Mouse (Mus musculus) megakaryocyte, embryonic 14.5 days (primary cell): ENCODE results near the gene Dhx40. TPM values are rescaled to one million over a fixed set of nuclear protein-coding genes. Genes with fewer than 3 reads are reported as not detected.

ENCODE experiments used
- H3K27me3 ChIP-seq: replicated peaks from 2 replicates; pipeline ENCODE3; 2012; ENCODE audit warnings: inconsistent platforms
- H3K36me3 ChIP-seq: replicated peaks from 2 replicates; pipeline ENCODE3; 2012; ENCODE audit warnings: low read length, inconsistent platforms, mixed read lengths
- H3K4me1 ChIP-seq: 2 replicates; pipeline ENCODE4 v1.6.1; 2012; ENCODE audit warnings: inconsistent platforms
- H3K4me3 ChIP-seq: replicated peaks from 2 replicates; pipeline ENCODE3; 2012; ENCODE audit warnings: moderate library complexity, mild to moderate bottlenecking, inconsistent platforms
- H3K9me3 ChIP-seq: 2 replicates; pipeline ENCODE4 v1.6.1; 2012; ENCODE audit warnings: inconsistent platforms
- FLI1 ChIP-seq: IDR thresholded peaks from 2 replicates; pipeline ENCODE4 v1.6.1; 2012; ENCODE audit warnings: low read length, inconsistent platforms, mixed read lengths
- GATA1 ChIP-seq: IDR thresholded peaks from 3 replicates; pipeline ENCODE4 v1.6.1; 2012; ENCODE audit warnings: mixed read lengths, low read length, inconsistent platforms, borderline replicate concordance
- polyA plus RNA-seq: library from polyadenylated mRNA; stranded (reverse); fragments of >175 nt; gene quantifications from 2 replicates; pipeline ENCODE4 v1.2.3, GENCODE M21; 2012; ENCODE audit warnings: low replicate concordance; ENCODE audit not compliant: insufficient read depth

Dhx40 gene
- polyA plus RNA-seq, 1 experiment: 2.2 TPM

DNA sequence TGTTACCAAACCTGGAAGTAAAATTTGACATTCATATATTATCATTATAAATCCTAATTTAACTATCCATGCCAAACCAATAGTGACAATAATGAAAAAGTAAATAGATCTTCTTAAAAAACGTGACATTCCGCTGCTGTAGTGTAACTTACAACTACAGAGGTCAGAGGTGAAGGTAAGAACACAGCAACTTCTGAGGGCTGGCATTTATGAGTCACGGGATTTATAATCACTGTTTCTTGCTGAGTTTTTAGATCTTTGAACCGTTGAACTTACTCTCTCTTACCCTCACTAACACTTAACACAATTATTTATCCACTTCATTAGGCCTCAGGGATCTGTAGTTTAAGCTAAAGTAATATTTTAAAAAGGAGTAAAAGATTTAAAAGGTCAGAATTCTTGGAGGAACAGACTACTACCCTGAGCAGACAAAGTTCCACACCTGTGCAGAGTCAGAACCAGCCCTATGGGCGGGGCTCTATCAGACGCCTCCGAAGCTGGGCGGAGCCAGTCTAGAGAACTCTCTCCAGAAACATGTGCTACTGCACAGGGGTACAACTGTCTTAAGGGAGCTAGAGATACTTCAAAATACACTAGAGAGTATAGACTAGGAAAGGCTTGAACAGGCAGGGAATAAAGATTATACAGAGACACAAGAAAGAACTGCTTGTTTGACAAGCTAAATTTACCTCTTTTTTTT is 70.1 kb downstream of the Dhx40 start:
- no peak overlapping the region for H3K4me3 ChIP-seq
- H3K27me3 ChIP-seq: no peaks in the 10 kb centered on the region
- no peaks in the 10 kb centered on the region for H3K9me3 ChIP-seq
- peaks cover 53% of the 10 kb centered on the region for H3K4me1 ChIP-seq
- H3K36me3 ChIP-seq: peaks cover 62% of the 10 kb centered on the region
- TF ChIP-seq GATA1 (no peak), FLI1 (no peak)

DNA sequence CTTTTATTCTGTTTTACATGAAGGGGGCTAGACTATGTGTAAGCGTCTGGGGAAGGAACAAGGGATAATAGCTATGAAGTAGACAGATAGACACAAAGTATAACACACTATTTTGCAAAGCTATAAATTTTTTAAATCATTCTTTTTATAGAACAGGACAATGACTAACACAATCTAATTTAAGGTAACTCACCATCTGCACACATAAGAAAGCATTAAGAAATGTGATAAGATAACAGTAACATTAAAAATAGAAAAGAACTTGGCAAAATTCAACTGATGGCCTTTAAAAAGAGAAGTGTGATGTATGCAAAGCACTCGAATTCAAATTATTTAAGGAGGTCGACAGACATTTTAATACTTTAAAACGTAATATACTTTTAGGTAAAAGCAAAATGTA is 72.6 kb downstream of the Dhx40 start:
- Histone ChIP-seq H3K36me3 (peaks cover 79% of the 10 kb centered on the region), H3K4me3 (no peak overlapping the region), H3K9me3 (no peaks in the 10 kb centered on the region), H3K27me3 (no peaks in the 10 kb centered on the region), H3K4me1 (peaks cover 41% of the 10 kb centered on the region)
- no peak for TF ChIP-seq GATA1
- TF ChIP-seq FLI1: no peak

- H3K27me3 ChIP-seq: no peaks in the 10 kb centered on the region
- H3K9me3 ChIP-seq: no peaks in the 10 kb centered on the region
- no peak overlapping the region for H3K4me3 ChIP-seq
- TF ChIP-seq GATA1 (no peak), FLI1 (no peak)
- peaks cover 85% of the 10 kb centered on the region for H3K36me3 ChIP-seq
- H3K4me1 ChIP-seq: peaks cover 35% of the 10 kb centered on the region
Observed at GRCm38 (mm10) chr11:86734241-86734939, 73.2 kb downstream of the Dhx40 start.

- Histone ChIP-seq H3K4me3 (no peak overlapping the region), H3K9me3 (no peaks in the 10 kb centered on the region), H3K27me3 (no peaks in the 10 kb centered on the region), H3K4me1 (peaks cover 25% of the 10 kb centered on the region), H3K36me3 (peaks cover 95% of the 10 kb centered on the region)
- TF ChIP-seq FLI1 (no peak), GATA1 (no peak)
Observed at GRCm38 (mm10) chr11:86731443-86731842, 76.1 kb downstream of the Dhx40 start.

DNA sequence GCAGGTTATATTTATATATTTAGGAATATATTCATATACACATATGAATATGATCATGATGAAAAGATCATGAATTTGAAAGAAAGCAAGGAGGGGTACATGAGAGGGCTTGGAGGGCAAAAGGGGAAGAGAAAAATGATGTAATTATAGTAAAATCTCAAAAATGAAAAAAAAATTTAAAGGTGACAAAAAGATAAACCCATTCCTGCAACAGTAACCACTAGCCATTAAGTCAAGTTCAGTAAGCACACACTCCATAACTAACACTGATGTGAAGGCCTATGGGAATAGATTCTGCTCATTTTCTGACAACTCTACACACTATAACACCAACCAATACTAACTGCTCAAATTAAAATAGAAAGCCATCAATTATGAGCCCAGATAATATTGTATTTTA is 81.9 kb downstream of the Dhx40 start:
- Histone ChIP-seq H3K36me3 (peaks cover 96% of the 10 kb centered on the region), H3K4me3 (no peak overlapping the region), H3K27me3 (no peaks in the 10 kb centered on the region)

GRCm38 (mm10) chr11:86724982-86725381 is 82.6 kb downstream of the Dhx40 start:
- H3K4me1 ChIP-seq: no peaks in the 10 kb centered on the region
- H3K27me3 ChIP-seq: no peaks in the 10 kb centered on the region
- TF ChIP-seq FLI1: no peak
- no peak for TF ChIP-seq GATA1
- H3K36me3 ChIP-seq: peaks cover 96% of the 10 kb centered on the region
- no peak overlapping the region for H3K4me3 ChIP-seq
- H3K9me3 ChIP-seq: no peaks in the 10 kb centered on the region

More for the DNA sequence above, 81.9 kb downstream of the Dhx40 start:
- no peaks in the 10 kb centered on the region for H3K9me3 ChIP-seq
- TF ChIP-seq GATA1: no peak
- TF ChIP-seq FLI1: no peak
- H3K4me1 ChIP-seq: no peaks in the 10 kb centered on the region

GRCm38 (mm10) chr11:86724004-86724403 is 83.5 kb downstream of the Dhx40 start:
- H3K4me1 ChIP-seq: no peaks in the 10 kb centered on the region
- no peak for TF ChIP-seq FLI1
- no peak for TF ChIP-seq GATA1
- no peaks in the 10 kb centered on the region for H3K27me3 ChIP-seq
- no peaks in the 10 kb centered on the region for H3K9me3 ChIP-seq
- peaks cover 96% of the 10 kb centered on the region for H3K36me3 ChIP-seq
- H3K4me3 ChIP-seq: no peak overlapping the region

GRCm38 (mm10) chr11:86719390-86719789 is 88.2 kb downstream of the Dhx40 start:
- Histone ChIP-seq H3K4me3 (no peak overlapping the region), H3K9me3 (no peaks in the 10 kb centered on the region), H3K27me3 (no peaks in the 10 kb centered on the region), H3K4me1 (no peaks in the 10 kb centered on the region), H3K36me3 (peaks cover 97% of the 10 kb centered on the region)
- TF ChIP-seq GATA1 (no peak), FLI1 (no peak)

Other genes with a start within 250 kb of the Dhx40 start
- gene Vmp1, start 123.9 kb downstream of the Dhx40 start, polyA plus RNA-seq: 3.5 and 25.4 TPM in 2 replicates
- gene Ptrh2, start 123.8 kb downstream of the Dhx40 start, polyA plus RNA-seq: 0.45 TPM in 1 of 2 replicates, not detected in the other
- 8.7 and 11.1 TPM in 2 replicates for gene Cltc, start 50.2 kb downstream of the Dhx40 start, polyA plus RNA-seq
- gene Ypel2, start 186.0 kb upstream of the Dhx40 start, polyA plus RNA-seq: 1.7 and 4.5 TPM in 2 replicates